Mouse (Mus musculus): ENCODE measurements around the gene Smyd5. TPM values are rescaled to one million over a fixed set of nuclear protein-coding genes. Genes with fewer than 3 reads are reported as not detected.
"Not testable (repeated sequence)": the region's sequence is repeated elsewhere in the genome, so short reads cannot be mapped to it uniquely, and the experiment has no call there.

The Smyd5 gene
- polyA plus RNA-seq, 1 experiment from 2014 or later: 83.9 TPM

DNA sequence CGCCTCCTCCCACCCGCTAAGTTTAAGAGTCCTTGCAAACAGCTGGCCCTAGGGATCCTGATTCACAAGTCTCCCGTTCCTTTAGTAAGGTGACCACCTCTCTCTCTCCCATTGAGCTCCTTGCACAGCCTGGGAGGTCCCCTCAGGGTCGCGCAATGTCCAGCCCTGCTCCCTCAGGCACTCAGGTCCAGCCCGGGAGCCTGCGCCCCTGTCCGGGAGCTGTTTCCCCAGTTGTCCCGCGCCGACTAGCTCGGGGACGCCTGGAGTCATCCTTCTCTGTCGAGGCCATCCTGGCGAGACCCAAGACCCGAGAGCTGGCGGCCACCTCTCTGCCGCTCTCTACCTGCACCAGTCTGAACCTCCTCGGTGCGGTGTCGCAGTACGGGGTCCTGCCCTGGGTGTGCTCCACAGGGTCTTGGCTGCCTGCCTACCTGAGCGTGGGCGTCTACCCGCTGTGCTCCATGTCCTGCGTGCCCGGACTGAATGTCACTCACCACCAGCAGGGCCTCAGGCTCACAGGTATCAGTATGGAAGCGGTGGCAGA lies 7.9 kb upstream of the Smyd5 start, which contains the start of gene Noto:
Gene Noto (plus strand): TSS at position 51 of the 544 bp plus-strand sequence.
- peak within 1 kb of the TSS; percentile 28; the same call in 1 of the 2 replicates for H3K4me3 ChIP-seq
- no peaks in the 10 kb centered on the region for H3K9me3 ChIP-seq (replicated peaks)
- 14% methylated on average over 28 of the region's 28 CpGs for WGBS
- H3K27me3 ChIP-seq (ENCODE audit: low read depth, poor library complexity, severe bottlenecking): peaks cover 60% of the 10 kb centered on the region
- no peak within 1 kb of the TSS for H3K27ac ChIP-seq (replicated peaks)
- DNase-seq (ENCODE audit: low spot score): no peak
- peaks cover 8% of the 10 kb centered on the region for H3K4me1 ChIP-seq
- no peaks in the 10 kb centered on the region for H3K36me3 ChIP-seq

DNA sequence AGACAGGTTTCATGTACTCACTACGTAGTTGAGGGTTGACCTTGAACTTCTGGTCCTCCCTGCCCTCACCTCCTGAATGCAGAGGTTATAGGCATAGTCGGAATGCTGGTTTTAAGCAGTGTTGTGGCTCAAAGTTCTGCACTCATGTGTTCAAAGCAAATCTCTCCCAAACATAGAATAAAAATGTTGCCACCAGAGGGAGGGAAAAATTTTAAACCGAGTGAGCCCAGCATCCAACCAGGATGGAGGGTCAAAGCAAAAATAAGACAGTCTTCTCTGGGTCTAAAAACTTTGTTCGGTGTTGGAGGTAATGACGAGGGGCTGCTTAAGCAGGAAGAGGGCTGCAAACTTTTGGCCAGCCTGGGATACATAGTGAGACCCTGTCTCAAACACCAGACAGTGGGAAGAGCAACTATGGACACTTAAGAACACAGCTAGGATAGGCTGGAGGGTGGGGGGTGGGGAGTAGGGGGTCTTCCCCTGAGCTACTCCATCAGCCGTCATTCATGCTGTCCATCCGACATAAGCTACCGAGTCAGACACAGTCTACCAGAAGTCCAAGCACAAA lies 431 bp upstream of the Smyd5 start:
- WGBS: 49% methylated on average over 8 of the region's 8 CpGs
- Histone ChIP-seq H3K4me1 (peaks cover 20% of the 10 kb centered on the region), H3K27ac (replicated peaks) (peak overlapping the region; percentile 89)

DNA sequence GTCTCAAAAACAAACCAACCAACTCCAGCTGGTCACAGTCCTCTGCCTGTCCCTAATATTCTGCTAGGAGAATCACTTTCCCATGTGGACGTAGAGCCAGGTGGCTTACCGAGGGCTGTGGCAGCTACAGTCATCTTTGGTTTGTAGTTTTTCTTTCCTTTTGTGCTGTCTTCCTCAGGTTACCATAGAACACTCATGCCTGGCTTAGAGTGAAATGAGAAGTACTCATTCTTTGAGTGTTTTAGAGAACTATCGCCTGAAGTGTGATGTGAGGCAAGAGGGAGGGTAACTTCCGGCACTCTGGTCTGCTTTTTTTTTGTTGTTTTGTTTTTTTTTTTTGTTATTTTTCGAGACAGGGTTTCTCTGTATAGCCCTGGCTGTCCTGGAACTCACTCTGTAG lies 2.1 kb downstream of the Smyd5 start:
- WGBS: 90% methylated on average over 5 of the region's 5 CpGs
- peaks cover 20% of the 10 kb centered on the region for H3K4me1 ChIP-seq
- peaks cover 13% of the 10 kb centered on the region for H3K36me3 ChIP-seq
- no peaks in the 10 kb centered on the region for H3K9me3 ChIP-seq (replicated peaks)
- H3K27me3 ChIP-seq (ENCODE audit: low read depth, poor library complexity, severe bottlenecking): no peaks in the 10 kb centered on the region
- DNase-seq (ENCODE audit: low spot score): no peak
- H3K4me3 ChIP-seq: no peak overlapping the region
- no peak overlapping the region for H3K27ac ChIP-seq (replicated peaks)

More for the DNA sequence above, 431 bp upstream of the Smyd5 start:
- Histone ChIP-seq H3K9me3 (replicated peaks) (no peaks in the 10 kb centered on the region), H3K4me3 (peak overlapping the region; percentile 92), H3K27me3 (ENCODE audit: low read depth, poor library complexity, severe bottlenecking) (peaks cover 10% of the 10 kb centered on the region; the same call in 1 of the 2 replicates), H3K36me3 (no peaks in the 10 kb centered on the region)
- no peak for DNase-seq (ENCODE audit: low spot score)

DNA sequence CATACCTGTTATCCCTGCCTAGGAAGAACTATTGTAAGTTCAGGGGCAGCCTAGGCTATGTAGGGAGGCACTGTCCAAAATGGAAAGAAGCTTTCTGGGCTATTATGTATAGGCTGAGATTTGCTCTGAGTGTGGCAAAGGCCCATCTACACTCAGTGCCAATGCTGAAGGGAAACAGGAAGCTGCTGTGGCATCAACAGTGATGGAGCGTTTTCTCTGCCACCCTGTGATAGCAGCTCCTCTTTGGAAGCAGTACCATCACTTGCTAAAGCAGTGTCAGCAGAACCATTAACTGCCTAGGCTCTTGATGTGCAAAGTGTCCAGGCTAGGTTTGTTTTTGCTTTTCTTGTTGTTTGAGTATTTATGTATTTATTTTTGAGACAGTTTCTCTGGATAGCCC lies 4.4 kb downstream of the Smyd5 start:
- no peak overlapping the region for H3K4me3 ChIP-seq
- WGBS: 84% methylated on average over 1 of the region's 1 CpGs
- peaks cover 20% of the 10 kb centered on the region for H3K4me1 ChIP-seq
- no peak for DNase-seq (ENCODE audit: low spot score)
- peaks cover 36% of the 10 kb centered on the region for H3K36me3 ChIP-seq
- no peaks in the 10 kb centered on the region for H3K27me3 ChIP-seq (ENCODE audit: low read depth, poor library complexity, severe bottlenecking)
- no peaks in the 10 kb centered on the region for H3K9me3 ChIP-seq (replicated peaks)
- H3K27ac ChIP-seq (replicated peaks): no peak overlapping the region

DNA sequence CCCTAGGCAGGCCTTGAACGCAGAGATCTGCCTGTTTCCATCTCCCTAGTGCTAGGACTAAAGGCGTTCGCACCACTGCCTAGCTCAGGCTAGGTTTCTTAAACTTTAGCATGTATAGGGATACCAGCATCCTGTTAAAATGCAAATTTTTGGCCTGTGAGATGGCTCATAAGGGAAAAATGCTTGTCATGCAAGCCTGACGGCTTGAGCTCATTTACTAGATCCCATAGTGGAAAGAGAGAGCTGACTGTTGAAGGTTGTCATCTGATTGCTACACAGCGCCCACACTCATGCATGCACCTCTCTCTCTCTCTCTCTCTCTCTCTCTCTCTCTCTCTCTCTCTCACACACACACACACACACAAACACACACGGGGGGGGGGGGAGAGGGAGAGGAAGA lies 4.8 kb downstream of the Smyd5 start:
- Histone ChIP-seq H3K4me3 (no peak overlapping the region), H3K27ac (replicated peaks) (no peak overlapping the region), H3K27me3 (ENCODE audit: low read depth, poor library complexity, severe bottlenecking) (no peaks in the 10 kb centered on the region), H3K4me1 (peaks cover 16% of the 10 kb centered on the region), H3K36me3 (peaks cover 40% of the 10 kb centered on the region), H3K9me3 (replicated peaks) (no peaks in the 10 kb centered on the region)
- WGBS: 90% methylated on average over 5 of the region's 6 CpGs
- DNase-seq (ENCODE audit: low spot score): no peak

DNA sequence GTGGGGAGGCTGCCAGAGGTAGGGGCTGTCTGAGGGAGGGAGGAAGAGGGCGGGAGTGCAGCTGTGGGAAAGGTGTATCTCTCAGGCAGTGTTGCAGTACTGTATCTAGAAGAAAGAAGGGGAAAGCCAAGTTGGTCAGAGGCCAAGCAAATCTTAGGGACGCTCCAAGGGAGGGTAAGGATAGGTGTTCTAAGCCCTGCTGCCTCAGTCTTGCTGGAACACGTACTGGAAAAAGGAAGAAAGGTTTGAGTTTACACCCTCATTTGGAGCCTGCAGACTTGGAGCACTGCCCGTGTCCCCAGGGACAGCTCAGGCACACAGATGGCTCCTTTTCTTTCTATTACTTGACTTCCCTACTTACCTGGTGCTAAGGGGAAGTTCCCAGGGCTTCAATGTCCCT lies 9.4 kb downstream of the Smyd5 start:
- WGBS: 86% methylated on average over 4 of the region's 4 CpGs
- H3K27ac ChIP-seq (replicated peaks): no peak overlapping the region
- no peaks in the 10 kb centered on the region for H3K4me1 ChIP-seq
- DNase-seq (ENCODE audit: low spot score): no peak
- no peak overlapping the region for H3K4me3 ChIP-seq
- no peaks in the 10 kb centered on the region for H3K9me3 ChIP-seq (replicated peaks)
- H3K27me3 ChIP-seq (ENCODE audit: low read depth, poor library complexity, severe bottlenecking): no peaks in the 10 kb centered on the region
- peaks cover 84% of the 10 kb centered on the region for H3K36me3 ChIP-seq

DNA sequence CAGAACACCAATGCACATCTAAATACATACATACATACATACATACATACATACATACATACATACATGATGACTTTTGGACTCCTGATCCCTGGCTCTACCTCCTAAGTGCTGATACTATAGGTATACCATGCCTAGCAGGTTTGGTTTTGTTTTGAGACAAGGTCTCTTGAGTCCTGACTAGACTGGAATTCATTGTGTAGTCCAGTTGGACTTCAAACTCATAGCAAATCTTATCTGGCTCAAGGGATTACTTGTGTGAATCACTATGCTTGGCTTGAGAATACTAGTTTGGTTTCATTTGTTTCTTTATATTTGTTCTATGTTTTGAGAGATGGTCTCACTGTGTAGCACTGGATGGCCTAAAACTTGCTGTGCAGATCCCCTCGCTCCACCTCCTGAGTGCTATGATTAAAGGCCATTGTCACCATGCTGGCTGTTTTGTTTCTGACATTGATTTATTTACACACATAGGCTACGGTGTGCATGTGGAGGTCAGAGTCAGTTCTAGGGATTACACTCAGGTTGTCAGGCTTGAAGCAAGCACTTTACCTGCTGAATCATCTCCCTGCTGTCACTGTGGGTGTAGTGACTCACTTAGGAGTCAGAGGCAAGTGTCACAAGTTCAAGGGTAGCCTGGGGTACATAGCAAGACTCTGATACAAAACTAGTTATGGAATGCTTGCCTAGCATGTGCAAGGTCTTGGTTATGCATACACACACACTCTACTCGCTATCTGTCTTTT lies 11.9 kb downstream of the Smyd5 start:
- H3K4me3 ChIP-seq: no peak overlapping the region
- 96% methylated on average over 3 of the region's 3 CpGs for WGBS
- H3K27ac ChIP-seq (replicated peaks): no peak overlapping the region
- no peaks in the 10 kb centered on the region for H3K27me3 ChIP-seq (ENCODE audit: low read depth, poor library complexity, severe bottlenecking)
- no peak for DNase-seq (ENCODE audit: low spot score)
- peaks cover 90% of the 10 kb centered on the region for H3K36me3 ChIP-seq
- H3K4me1 ChIP-seq: no peaks in the 10 kb centered on the region
- no peaks in the 10 kb centered on the region for H3K9me3 ChIP-seq (replicated peaks)

DNA sequence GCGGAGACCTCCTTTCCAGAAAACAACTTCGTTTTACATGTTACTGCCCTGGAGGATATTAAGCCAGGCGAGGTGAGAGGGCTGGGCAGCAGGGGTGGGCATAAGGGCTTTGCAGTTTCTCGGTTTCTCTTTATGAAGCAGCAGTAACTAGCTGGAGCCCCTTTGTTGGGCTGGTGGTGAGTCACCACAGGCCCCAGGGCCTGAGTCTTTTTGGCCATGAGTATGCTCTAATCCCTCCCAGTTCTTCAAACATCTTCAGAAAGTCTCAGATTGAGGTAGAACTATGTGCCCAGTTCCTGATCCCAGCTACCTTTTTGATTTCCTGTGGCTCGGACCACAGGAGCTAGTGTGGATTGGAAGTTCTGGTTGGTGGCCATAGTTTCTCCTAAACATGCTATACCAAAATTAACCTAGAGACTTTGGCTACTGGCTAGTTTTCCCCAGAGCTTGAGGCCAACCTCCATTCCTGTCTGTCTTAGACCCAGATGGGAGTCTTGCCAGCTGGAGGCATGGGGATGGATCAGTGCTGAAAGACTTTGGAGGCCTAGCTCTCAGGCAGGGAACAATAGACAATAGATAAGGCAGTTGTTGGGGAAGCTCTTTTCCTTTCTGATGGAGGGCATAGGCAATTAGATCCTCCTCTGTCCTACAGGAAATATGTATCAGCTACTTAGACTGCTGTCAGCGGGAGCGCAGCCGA lies 12.6 kb downstream of the Smyd5 start:
- no peak overlapping the region for H3K4me3 ChIP-seq
- no peak for DNase-seq (ENCODE audit: low spot score)
- H3K27me3 ChIP-seq (ENCODE audit: low read depth, poor library complexity, severe bottlenecking): no peaks in the 10 kb centered on the region
- H3K9me3 ChIP-seq (replicated peaks): no peaks in the 10 kb centered on the region
- no peaks in the 10 kb centered on the region for H3K4me1 ChIP-seq
- peaks cover 83% of the 10 kb centered on the region for H3K36me3 ChIP-seq
- WGBS: 93% methylated on average over 8 of the region's 8 CpGs
- H3K27ac ChIP-seq (replicated peaks): no peak overlapping the region

DNA sequence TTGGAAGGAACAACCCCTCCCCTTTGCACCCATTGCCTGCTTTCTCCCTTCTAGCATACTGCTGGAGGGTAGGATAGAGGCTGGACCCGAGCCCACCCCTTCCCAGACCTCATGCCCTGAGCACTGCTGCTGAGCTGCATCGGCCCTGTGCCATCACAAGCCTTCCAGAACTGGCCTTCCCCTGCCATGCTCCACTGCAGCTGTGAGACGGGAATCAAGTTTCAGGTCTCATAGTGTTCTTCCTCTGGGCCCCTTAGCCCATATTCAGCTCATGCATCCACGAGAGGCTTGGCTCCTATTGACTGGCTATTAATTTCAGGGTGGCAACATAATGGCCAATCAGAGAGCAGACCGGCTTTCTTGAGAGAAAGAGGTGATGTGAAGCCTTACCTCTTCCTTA lies 13.5 kb downstream of the Smyd5 start:
- no peaks in the 10 kb centered on the region for H3K9me3 ChIP-seq (replicated peaks)
- peaks cover 2% of the 10 kb centered on the region for H3K4me1 ChIP-seq
- DNase-seq (ENCODE audit: low spot score): no peak
- H3K27ac ChIP-seq (replicated peaks): no peak overlapping the region
- no peak overlapping the region for H3K4me3 ChIP-seq
- H3K36me3 ChIP-seq: peaks cover 74% of the 10 kb centered on the region
- no peaks in the 10 kb centered on the region for H3K27me3 ChIP-seq (ENCODE audit: low read depth, poor library complexity, severe bottlenecking)
- 77% methylated on average over 5 of the region's 5 CpGs for WGBS

DNA sequence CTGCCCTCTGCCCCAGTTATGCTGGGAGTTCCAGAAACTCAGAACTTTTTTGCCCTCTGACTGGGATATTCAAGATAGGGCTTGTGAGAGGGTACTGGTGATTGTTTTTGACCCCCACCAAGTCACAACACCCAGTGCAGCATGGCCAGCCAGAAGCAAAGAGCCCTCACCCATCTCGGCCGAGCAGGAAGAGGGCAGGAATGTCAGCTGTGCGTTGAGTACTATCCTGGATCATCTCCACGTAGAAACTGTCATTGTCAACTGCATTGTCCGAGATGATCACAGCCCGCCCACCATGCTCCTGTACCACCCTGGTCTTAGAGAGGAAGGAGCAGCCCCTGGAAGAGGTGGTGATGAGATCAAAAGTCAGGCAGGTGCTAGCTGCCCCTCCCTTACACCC lies 15.6 kb downstream of the Smyd5 start:
- H3K36me3 ChIP-seq: peaks cover 53% of the 10 kb centered on the region
- H3K27me3 ChIP-seq (ENCODE audit: low read depth, poor library complexity, severe bottlenecking): no peaks in the 10 kb centered on the region
- H3K27ac ChIP-seq (replicated peaks): no peak overlapping the region
- H3K4me3 ChIP-seq: no peak overlapping the region
- peaks cover 10% of the 10 kb centered on the region for H3K4me1 ChIP-seq
- 89% methylated on average over 6 of the region's 6 CpGs for WGBS
- no peak for DNase-seq (ENCODE audit: low spot score)
- no peaks in the 10 kb centered on the region for H3K9me3 ChIP-seq (replicated peaks)

DNA sequence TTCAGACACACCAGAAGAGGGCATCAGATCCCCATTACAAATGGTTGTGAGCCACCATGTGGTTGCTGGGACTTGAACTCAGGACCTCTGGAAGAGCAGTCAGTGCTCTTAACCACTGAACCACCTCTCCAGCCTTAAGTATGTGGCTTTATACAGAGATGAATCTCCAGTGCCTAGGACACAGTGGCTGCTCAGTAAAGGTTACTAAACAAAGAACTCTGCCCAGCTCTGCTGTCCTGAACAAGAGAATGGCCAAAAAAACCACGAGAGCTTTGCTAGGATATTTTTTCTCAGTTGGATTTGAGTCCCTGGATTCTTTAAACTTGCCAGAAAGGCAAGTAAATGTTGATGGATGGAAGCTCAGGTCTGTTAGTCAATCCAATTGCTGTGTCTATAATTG lies 18.4 kb downstream of the Smyd5 start:
- not testable (repeated sequence) for H3K9me3 ChIP-seq (replicated peaks); DNase-seq (ENCODE audit: low spot score); H3K27ac ChIP-seq (replicated peaks); H3K27me3 ChIP-seq (ENCODE audit: low read depth, poor library complexity, severe bottlenecking)
- peak overlapping the region; percentile 86 for H3K4me3 ChIP-seq
- 65% methylated on average over 1 of the region's 1 CpGs for WGBS
- H3K36me3 ChIP-seq: peaks cover 37% of the 10 kb centered on the region
- H3K4me1 ChIP-seq: peaks cover 35% of the 10 kb centered on the region

DNA sequence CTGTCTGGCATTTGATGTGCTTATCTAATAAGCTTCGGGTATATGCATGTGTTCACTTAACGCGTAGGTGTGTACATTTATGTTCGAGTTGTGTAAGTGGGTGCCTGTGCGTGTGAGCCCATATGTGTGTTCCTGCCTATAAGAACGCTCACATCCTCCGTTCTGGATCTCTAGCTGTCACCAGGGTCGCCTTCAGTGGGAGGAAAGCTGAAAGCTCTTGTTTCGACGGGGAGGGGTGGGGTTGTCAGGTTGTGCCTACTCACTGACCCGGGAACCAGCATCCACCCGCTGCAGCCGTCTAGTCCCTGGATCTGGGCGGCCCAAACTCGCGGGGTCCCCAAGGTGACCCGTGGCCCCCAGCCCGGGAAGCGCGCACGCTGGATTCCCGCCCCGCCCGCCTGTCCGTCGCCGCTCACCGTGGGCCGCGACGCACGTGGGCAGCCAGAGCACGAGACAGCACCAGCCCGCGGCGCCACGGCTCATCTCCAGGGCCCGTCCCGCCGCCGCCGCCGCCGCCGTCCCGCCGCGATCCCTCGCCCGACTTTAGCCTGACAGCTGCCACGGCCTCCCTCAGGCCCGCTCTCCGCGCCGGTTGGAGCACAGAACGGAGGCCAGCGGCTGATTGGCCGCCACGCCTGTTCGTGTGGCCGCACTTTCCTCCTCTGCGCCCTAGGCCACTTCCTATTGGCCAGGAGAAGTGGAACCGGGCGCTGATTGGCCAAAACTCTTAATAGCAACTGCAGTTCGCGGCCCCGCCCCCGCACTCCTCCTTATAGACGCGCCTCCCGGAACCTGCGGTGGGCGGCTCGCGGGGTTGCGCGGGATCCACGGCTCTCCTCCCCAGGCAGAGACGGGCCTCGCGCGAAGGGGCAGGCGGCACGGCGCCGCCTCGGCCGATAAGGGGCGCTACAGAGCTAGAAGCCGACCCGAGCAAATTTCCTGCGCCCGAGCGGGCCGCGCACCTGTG lies 19.2 kb downstream of the Smyd5 start, which contains the start of gene Cct7:
Gene Cct7 (plus strand): TSS at position 818 of the 967 bp plus-strand sequence.
- peaks cover 41% of the 10 kb centered on the region for H3K4me1 ChIP-seq
- H3K27me3 ChIP-seq (ENCODE audit: low read depth, poor library complexity, severe bottlenecking): no peaks in the 10 kb centered on the region
- WGBS: 3% methylated on average over 96 of the region's 96 CpGs
- H3K27ac ChIP-seq (replicated peaks): peak within 1 kb of the TSS; percentile 97
- peak within 1 kb of the TSS; percentile 86 for H3K4me3 ChIP-seq
- H3K36me3 ChIP-seq: peaks cover 35% of the 10 kb centered on the region
- peak; percentile 99 for DNase-seq (ENCODE audit: low spot score)
- H3K9me3 ChIP-seq (replicated peaks): no peaks in the 10 kb centered on the region

All from midbrain, embryonic 10.5 days (tissue).